Mouse (Mus musculus) erythroblast, embryonic 14.5 days (primary cell): Measurements from ENCODE around the gene Fstl4.

Source experiments
- GATA1 ChIP-seq: IDR thresholded peaks from 2 replicates; pipeline ENCODE4 v1.6.1; 2012; ENCODE audit warnings: low read length, inconsistent platforms, mixed read lengths
- TAL1 ChIP-seq: IDR thresholded peaks from 3 replicates; pipeline ENCODE4 v1.6.1; 2012; ENCODE audit warnings: low read length, inconsistent platforms, mixed read lengths

DNA sequence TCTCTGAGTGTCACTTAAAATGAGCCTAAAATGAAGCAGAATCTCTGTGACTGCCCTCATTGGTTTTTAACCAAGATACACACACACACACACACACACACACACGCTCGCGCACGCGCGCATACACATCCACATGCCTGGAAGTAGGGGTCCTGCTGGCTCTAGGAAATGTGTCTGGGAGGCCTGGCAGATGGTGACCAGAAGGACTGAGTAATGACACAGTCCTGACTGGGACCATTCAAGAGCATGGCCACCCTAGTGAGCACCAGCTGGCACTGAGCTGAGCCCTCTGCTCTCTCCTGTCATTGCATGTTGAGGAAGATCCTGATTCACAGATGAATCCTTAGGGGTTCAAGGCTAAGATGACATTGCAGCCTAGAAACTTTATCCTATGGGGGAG is 261.3 kb downstream of the Fstl4 start:
- no peak for TF ChIP-seq TAL1
- no peak for TF ChIP-seq GATA1
